Mouse (Mus musculus): ENCODE data around the gene Cpa2.

The Cpa2 gene

GRCm38 (mm10) chr6:30579961-30580840 lies 38.8 kb downstream of the Cpa2 start:
- no peak for DNase-seq

- no peak for DNase-seq
Observed at GRCm38 (mm10) chr6:30580841-30581176, 39.4 kb downstream of the Cpa2 start.

- DNase-seq = no peak
Observed at GRCm38 (mm10) chr6:30586886-30587442, 45.6 kb downstream of the Cpa2 start.

- DNase-seq = no peak
Observed at GRCm38 (mm10) chr6:30589819-30590218, 48.4 kb downstream of the Cpa2 start.

GRCm38 (mm10) chr6:30591851-30592404 lies 50.5 kb downstream of the Cpa2 start:
- DNase-seq = no peak

- no peak for DNase-seq
Observed at GRCm38 (mm10) chr6:30592417-30592974, 51.1 kb downstream of the Cpa2 start.

- DNase-seq = no peak
Observed at GRCm38 (mm10) chr6:30594364-30594763, 53.0 kb downstream of the Cpa2 start.

- DNase-seq = no peak
Observed at GRCm38 (mm10) chr6:30596230-30596898, 55.0 kb downstream of the Cpa2 start.

GRCm38 (mm10) chr6:30600033-30600432 lies 58.7 kb downstream of the Cpa2 start:
- peak; percentile 20 to 46 for DNase-seq

GRCm38 (mm10) chr6:30600995-30601394 lies 59.6 kb downstream of the Cpa2 start:
- no peak for DNase-seq

GRCm38 (mm10) chr6:30604342-30604867 lies 63.0 kb downstream of the Cpa2 start:
- DNase-seq = no peak

- DNase-seq = no peak
Observed at GRCm38 (mm10) chr6:30605111-30605510, 63.7 kb downstream of the Cpa2 start.

GRCm38 (mm10) chr6:30605672-30606071 lies 64.3 kb downstream of the Cpa2 start:
- DNase-seq = no peak

- no peak for DNase-seq
Observed at GRCm38 (mm10) chr6:30610710-30611109, 69.3 kb downstream of the Cpa2 start, which contains the start of gene Cpa5. Cpa5 (plus strand) TSS chr6:30611010.

GRCm38 (mm10) chr6:30611212-30611611 lies 69.8 kb downstream of the Cpa2 start:
- DNase-seq = no peak

All from kidney, postnatal 25 days (tissue).